Mouse (Mus musculus): ENCODE results near the gene Lfng.

- TF ChIP-seq CTCF (IDR thresholded peaks at IDR 0.05; ENCODE audit: insufficient read depth, low read depth, low read length), result no peak
- no peak for TF ChIP-seq POLR2A (IDR thresholded peaks at IDR 0.05; ENCODE audit: insufficient read depth, low read depth, low read length)
These were observed 17.1 kb downstream of the Lfng start for GRCm38 (mm10) chr5:140624238-140624637.
